Mouse (Mus musculus) stomach, postnatal 0 days (tissue): ENCODE measurements at regions not wholly inside any gene's neighbourhood (a gene's known extent, or its start where the extent isn't known, plus 50 kb on each side); places are given as distances from the start of the nearest gene placed in this dataset.

Experiments used
- ATAC-seq: fragments of 200-750 bp; cut with Nextera tagmentation; 2 replicates; pipeline ENCODE4 v1.8.0; 2017; ENCODE audit not compliant: low FRiP score, low TSS enrichment
- DNase-seq: peaks from one replicate; pipeline ENCODE4 v3.0.0-alpha.2; 2016; ENCODE audit warnings: low spot score
- H3K27ac ChIP-seq: fragments of 300-500 bp; sonication (generic); replicated peaks from 2 replicates; pipeline ENCODE4 v1.5.1; 2014; ENCODE audit warnings: mild to moderate bottlenecking, control low read depth
- H3K27me3 ChIP-seq: fragments of 300-500 bp; sonication (generic); 2 replicates; pipeline ENCODE4 v1.6.1; 2014; ENCODE audit warnings: low read length; ENCODE audit not compliant: control insufficient read depth, insufficient read depth
- H3K36me3 ChIP-seq: fragments of 300-500 bp; sonication (generic); 2 replicates; pipeline ENCODE4 v1.6.1; 2014; ENCODE audit warnings: low read length, mixed read lengths; ENCODE audit not compliant: control insufficient read depth, insufficient read depth
- H3K4me1 ChIP-seq: fragments of 300-500 bp; sonication (generic); replicated peaks from 2 replicates; pipeline ENCODE4 v1.6.1; 2014; ENCODE audit warnings: antibody characterized with exemption; ENCODE audit not compliant: control insufficient read depth, insufficient read depth
- H3K4me2 ChIP-seq: fragments of 300-500 bp; sonication (generic); replicated peaks from 2 replicates; pipeline ENCODE4 v1.6.1; 2014; ENCODE audit warnings: low read depth, mild to moderate bottlenecking, control low read depth, moderate library complexity
- H3K4me3 ChIP-seq: fragments of 300-500 bp; sonication (generic); 2 replicates; pipeline ENCODE4 v1.5.1; 2014; ENCODE audit warnings: low read depth, low read length, control low read depth
- H3K9ac ChIP-seq: fragments of 300-500 bp; sonication (generic); 2 replicates; pipeline ENCODE4 v1.6.1; 2014; ENCODE audit warnings: mild to moderate bottlenecking, low read length, control low read depth, mixed read lengths
- H3K9me3 ChIP-seq: fragments of 300-500 bp; sonication (generic); 2 replicates; pipeline ENCODE4 v1.6.1; 2016; ENCODE audit warnings: low read length; ENCODE audit not compliant: control insufficient read depth
- CTCF ChIP-seq: IDR thresholded peaks from 2 replicates; pipeline ENCODE4 v1.5.1; 2016; ENCODE audit warnings: antibody characterized with exemption, low read depth, mild to moderate bottlenecking, moderate library complexity
- EP300 ChIP-seq: optimal IDR thresholded peaks from 2 replicates; pipeline ENCODE3; 2016; ENCODE audit warnings: antibody characterized with exemption
- WGBS: fragments of 180-500 bp; shearing (Covaris S2); extraction: QIAGEN DNeasy Blood & Tissue Kit; methylation state at CpG from one replicate; pipeline ENCODE4 v1.1.7; 2014; 5-methylcytosine and 5-hydroxymethylcytosine counted together

- TF ChIP-seq EP300 (no peak), CTCF (no peak)
- Histone ChIP-seq H3K27ac (no peak overlapping the region), H3K36me3 (no peaks in the 10 kb centered on the region), H3K9ac (no peak overlapping the region), H3K4me2 (no peak overlapping the region), H3K27me3 (no peaks in the 10 kb centered on the region), H3K4me1 (no peaks in the 10 kb centered on the region), H3K9me3 (no peaks in the 10 kb centered on the region), H3K4me3 (no peak overlapping the region)
- ATAC-seq (no peak; the same call in 1 of the 2 replicates), DNase-seq (no peak)
- 55% methylated on average over 14 of the region's 14 CpGs for WGBS
Measured at GRCm38 (mm10) chr15:93832431-93832936, 236.8 kb upstream of the Prickle1 start.

- no peak for TF ChIP-seq CTCF
- WGBS = 91% methylated on average over 3 of the region's 3 CpGs
Measured at GRCm38 (mm10) chr15:93831148-93831547, 235.5 kb upstream of the Prickle1 start.

GRCm38 (mm10) chr15:93824729-93825694 lies 229.3 kb upstream of the Prickle1 start:
- no peak for TF ChIP-seq EP300
- TF ChIP-seq CTCF = no peak
- H3K4me1 ChIP-seq = 0 out of 2 replicates have a peak, but pooled peaks cover 2% of the 10 kb centered on the region
- no peaks in the 10 kb centered on the region for H3K27me3 ChIP-seq
- H3K4me3 ChIP-seq = no peak overlapping the region
- H3K27ac ChIP-seq = no peak overlapping the region
- H3K9ac ChIP-seq = no peak overlapping the region
- 0 out of 2 replicates have a peak overlapping the region, but pooled peaks have one; percentile 9 for H3K4me2 ChIP-seq
- WGBS = 50% methylated on average over 28 of the region's 28 CpGs
- DNase-seq (no peak), ATAC-seq (no peak)
- no peaks in the 10 kb centered on the region for H3K36me3 ChIP-seq
- no peaks in the 10 kb centered on the region for H3K9me3 ChIP-seq

More at GRCm38 (mm10) chr15:93831148-93831547, 235.5 kb upstream of the Prickle1 start:
- no peaks in the 10 kb centered on the region for H3K36me3 ChIP-seq
- ATAC-seq (no peak), DNase-seq (no peak)
- H3K9me3 ChIP-seq = no peaks in the 10 kb centered on the region
- H3K4me3 ChIP-seq = no peak overlapping the region
- no peak overlapping the region for H3K9ac ChIP-seq
- no peak overlapping the region for H3K4me2 ChIP-seq
- H3K4me1 ChIP-seq = no peaks in the 10 kb centered on the region
- no peak overlapping the region for H3K27ac ChIP-seq
- no peaks in the 10 kb centered on the region for H3K27me3 ChIP-seq

- no peaks in the 10 kb centered on the region for H3K36me3 ChIP-seq
- H3K4me3 ChIP-seq = no peak overlapping the region
- no peak overlapping the region for H3K4me2 ChIP-seq
- TF ChIP-seq EP300 (no peak), CTCF (no peak)
- 0 out of 2 replicates have a peak, but pooled peaks cover 2% of the 10 kb centered on the region for H3K4me1 ChIP-seq
- no peak overlapping the region for H3K9ac ChIP-seq
- ATAC-seq (no peak), DNase-seq (no peak)
- H3K27me3 ChIP-seq = no peaks in the 10 kb centered on the region
- H3K27ac ChIP-seq = no peak overlapping the region
- H3K9me3 ChIP-seq = no peaks in the 10 kb centered on the region
- WGBS = 49% methylated on average over 6 of the region's 6 CpGs
Measured at GRCm38 (mm10) chr15:93821236-93821635, 225.5 kb upstream of the Prickle1 start.

- Histone ChIP-seq H3K27ac (no peak overlapping the region), H3K4me1 (no peaks in the 10 kb centered on the region), H3K9me3 (no peaks in the 10 kb centered on the region), H3K27me3 (no peaks in the 10 kb centered on the region), H3K9ac (no peak overlapping the region), H3K36me3 (no peaks in the 10 kb centered on the region), H3K4me2 (no peak overlapping the region), H3K4me3 (no peak overlapping the region)
- no peak for TF ChIP-seq CTCF
- TF ChIP-seq EP300 = no peak
- no peak for ATAC-seq
- 62% methylated on average over 7 of the region's 7 CpGs for WGBS
- DNase-seq = no peak
Measured at GRCm38 (mm10) chr15:93812011-93812410, 216.3 kb upstream of the Prickle1 start.

- Histone ChIP-seq H3K9me3 (no peaks in the 10 kb centered on the region), H3K4me2 (no peak overlapping the region), H3K27me3 (no peaks in the 10 kb centered on the region), H3K4me3 (no peak overlapping the region), H3K36me3 (no peaks in the 10 kb centered on the region), H3K9ac (no peak overlapping the region), H3K27ac (no peak overlapping the region), H3K4me1 (no peaks in the 10 kb centered on the region)
- DNase-seq (no peak), ATAC-seq (no peak)
- 45% methylated on average over 8 of the region's 8 CpGs for WGBS
- TF ChIP-seq CTCF (no peak), EP300 (no peak)
Measured at GRCm38 (mm10) chr15:93807993-93808392, 212.3 kb upstream of the Prickle1 start.
